Mouse (Mus musculus) frontal cortex, adult 2 months (tissue): ENCODE results near the gene Tmem170. TPM values are rescaled to one million over a fixed set of nuclear protein-coding genes. Genes with fewer than 3 reads are reported as not detected.

Experiments used
- DNase-seq, 2 experiments: peaks; one replicate each; pipeline ENCODE4 v3.0.0; 2022; ENCODE audit warnings: low spot score in 1 of 2; ENCODE audit errors: extremely low spot score in 1 of 2
- polyA plus RNA-seq: library from polyadenylated mRNA; depleted of rRNA; stranded (reverse); fragments of >200 nt; gene quantifications from 2 replicates; pipeline ENCODE4 v1.2.3, GENCODE M21; 2012; rRNA removed

Tmem170 gene
- polyA plus RNA-seq, 1 experiment: 3.8 TPM

GRCm38 (mm10) chr8:111820018-111820417 is 56.5 kb downstream of the Tmem170 start:
- DNase-seq: no peak

GRCm38 (mm10) chr8:111818556-111818955 is 58.0 kb downstream of the Tmem170 start:
- no peak for DNase-seq

- no peak for DNase-seq
Measured at GRCm38 (mm10) chr8:111815078-111815477, 61.5 kb downstream of the Tmem170 start.

DNA sequence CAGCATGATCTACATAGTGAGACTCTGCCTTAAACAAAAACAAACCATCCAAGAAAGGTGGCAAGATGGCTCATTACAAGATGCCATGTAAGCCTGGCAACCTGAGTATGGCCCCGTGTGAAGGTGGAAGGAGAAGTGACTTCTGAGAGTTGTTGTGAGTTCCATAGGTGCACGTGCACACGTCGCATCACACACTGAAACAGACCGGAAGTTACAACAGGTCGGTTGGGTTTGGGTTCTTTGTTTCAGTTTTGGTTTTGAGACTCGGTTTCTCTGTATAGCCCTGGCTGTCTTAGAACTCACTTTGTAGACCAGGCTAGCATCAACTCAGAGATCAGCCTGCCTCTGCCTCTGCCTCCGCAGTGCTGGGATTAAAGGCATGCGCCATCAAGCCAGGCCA is 62.7 kb downstream of the Tmem170 start:
- DNase-seq: no peak

Other genes starting within 250 kb of the Tmem170 start
- 18.1 and 18.2 TPM in 2 replicates for gene Ldhd, start 246.4 kb downstream of the Tmem170 start, polyA plus RNA-seq
- gene Zfp1, start 233.3 kb downstream of the Tmem170 start, polyA plus RNA-seq: 27.0 and 30.3 TPM in 2 replicates
- 0.24 and 0.25 TPM in 2 replicates for gene Ctrb1, start 185.7 kb downstream of the Tmem170 start, polyA plus RNA-seq
- 42.1 and 44.2 TPM in 2 replicates for gene Bcar1, start 132.9 kb downstream of the Tmem170 start, polyA plus RNA-seq
- 101 and 111 TPM in 2 replicates for gene Cfdp1, start 22.5 kb downstream of the Tmem170 start, polyA plus RNA-seq
- gene Chst5, start 33.7 kb upstream of the Tmem170 start, polyA plus RNA-seq: 1.2 and 1.4 TPM in 2 replicates
- 13.3 and 13.9 TPM in 2 replicates for gene Tmem231, start 57.1 kb upstream of the Tmem170 start, polyA plus RNA-seq
- gene Gabarapl2, start 64.0 kb upstream of the Tmem170 start, polyA plus RNA-seq: 251 and 275 TPM in 2 replicates
- 7.8 and 8.0 TPM in 2 replicates for gene Adat1, start 115.6 kb upstream of the Tmem170 start, polyA plus RNA-seq
- gene Kars, start 134.6 kb upstream of the Tmem170 start, polyA plus RNA-seq: 64.0 and 65.7 TPM in 2 replicates
- 34.1 and 36.1 TPM in 2 replicates for gene Terf2ip, start 134.6 kb upstream of the Tmem170 start, polyA plus RNA-seq
- 0.17 and 0.36 TPM in 2 replicates for gene Gm6793, start 138.3 kb upstream of the Tmem170 start, polyA plus RNA-seq